Comparison of ENCODE assay signal across 8 mouse cellular contexts in the genomic region with DNA sequence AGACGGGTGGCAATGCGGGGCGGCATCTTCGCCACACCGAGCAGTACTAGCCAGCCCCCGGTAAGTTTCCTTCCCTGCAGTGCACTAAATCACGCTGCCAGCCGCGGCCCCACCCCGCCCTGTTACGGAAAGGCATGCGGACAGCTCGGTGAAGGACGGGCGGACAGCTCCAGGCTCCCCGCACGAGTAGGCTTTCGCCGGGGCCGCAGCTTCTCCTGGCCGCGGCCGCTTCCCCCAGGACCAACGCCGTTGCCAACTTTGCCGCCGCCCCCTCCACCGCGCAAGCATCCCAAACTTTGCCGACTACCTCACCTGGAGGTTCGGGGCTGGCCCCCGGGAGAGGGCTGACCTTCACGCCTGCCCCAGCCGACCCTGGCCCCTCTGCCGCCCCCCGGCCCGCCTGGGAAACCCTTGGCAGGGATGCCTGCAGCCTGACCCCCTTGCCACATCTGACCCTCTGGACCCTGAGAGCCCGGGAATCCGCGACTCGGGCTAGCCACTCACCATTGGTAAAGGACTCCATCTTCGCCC. TPM values are rescaled to one million over a fixed set of nuclear protein-coding genes. Genes with fewer than 3 reads are reported as not detected.
DNase-seq lines count a peak whose midpoint lies in the region; ATAC-seq lines count a peak whose summit lies in the region.

No protein-coding gene starts in this region.

- H3K9me3 ChIP-seq in intestine, embryonic 15.5 days, result no peaks in the 10 kb centered on the region
- H3K9me3 ChIP-seq in liver, embryonic 11.5 days (ENCODE audit: control insufficient read depth, low read length), result no peaks in the 10 kb centered on the region; the same call in 1 of the 2 replicates

- peak overlapping the region; percentile 99 for H3K4me3 ChIP-seq in intestine, embryonic 15.5 days (replicated peaks)
- peak overlapping the region; percentile 93 for H3K4me3 ChIP-seq in liver, embryonic 11.5 days (ENCODE audit: low read depth, low read length)

- H3K27ac ChIP-seq in intestine, embryonic 15.5 days, result peak overlapping the region; percentile 100
- H3K27ac ChIP-seq in liver, embryonic 11.5 days (ENCODE audit: low read depth, low read length), result peak overlapping the region; percentile 100

- peaks cover 3% of the 10 kb centered on the region; the same call in 1 of the 2 replicates for H3K4me1 ChIP-seq in intestine, embryonic 15.5 days (replicated peaks)
- H3K4me1 ChIP-seq in liver, embryonic 11.5 days (replicated peaks; ENCODE audit: control insufficient read depth, insufficient read depth, low read length), result peaks cover 7% of the 10 kb centered on the region

- no peaks in the 10 kb centered on the region for H3K27me3 ChIP-seq in intestine, embryonic 15.5 days (replicated peaks)
- H3K27me3 ChIP-seq in liver, embryonic 11.5 days (replicated peaks; ENCODE audit: control insufficient read depth, insufficient read depth, low read length), result no peaks in the 10 kb centered on the region

- peak; percentile 81 to 83 for DNase-seq in heart, adult 18-20 months
- DNase-seq in heart, adult 11 months, result no peak
- peak; percentile 70 for DNase-seq in brain, adult 2 months (ENCODE audit: low read depth, low spot score)
- DNase-seq in gastrocnemius, postnatal 10 days, result peak; percentile 67
- peak; percentile 76 for DNase-seq in liver, embryonic 11.5 days (ENCODE audit: low spot score)
- peak; percentile 75 for DNase-seq in testis, postnatal 10 days (ENCODE audit: low spot score)

- peak overlapping the region; percentile 84 for H3K9ac ChIP-seq in intestine, embryonic 15.5 days
- H3K9ac ChIP-seq in liver, embryonic 11.5 days (ENCODE audit: low read depth, low read length), result peak overlapping the region; percentile 91

- no peaks in the 10 kb centered on the region for H3K36me3 ChIP-seq in intestine, embryonic 15.5 days
- no peaks in the 10 kb centered on the region for H3K36me3 ChIP-seq in liver, embryonic 11.5 days (ENCODE audit: control insufficient read depth, insufficient read depth, low read length)

- peak overlapping the region; percentile 66 for H3K4me2 ChIP-seq in intestine, embryonic 15.5 days (replicated peaks)
- H3K4me2 ChIP-seq in liver, embryonic 11.5 days, result peak overlapping the region; percentile 87

- peak; percentile 33 for ATAC-seq in intestine, embryonic 15.5 days
- peak; percentile 13 for ATAC-seq in liver, embryonic 11.5 days (replicated peaks; ENCODE audit: low FRiP score)
- 0 out of 2 replicates have a peak, but pooled peaks have one; percentile 9 for ATAC-seq in monocyte, adult 5-6 weeks (replicated peaks; ENCODE audit: insufficient number of reproducible peaks, low FRiP score, low TSS enrichment, poor library complexity, severe bottlenecking)

- WGBS in intestine, embryonic 15.5 days, result under 1% methylated on average over 42 of the region's 42 CpGs
- WGBS in liver, embryonic 11.5 days, result under 1% methylated on average over 42 of the region's 42 CpGs

RNA-seq across cellular contexts. Expression of a gene that starts 0.9 kb away (rescaled TPM):
- total RNA-seq in heart, adult 18-20 months (2021), result 100 to 1,000 TPM; 154 to 167 TPM
- 10 to 100 TPM; 91.2 to 95.0 TPM for total RNA-seq in gastrocnemius, postnatal 10 days (2021)
- polyA plus RNA-seq in intestine, embryonic 15.5 days (2015; fragmentation: Nextera tagmentation; extraction: Ambion mirVana), result 7.8 and 8.2 TPM in 2 replicates
- polyA plus RNA-seq in liver, embryonic 11.5 days (2014; fragmentation: Nextera tagmentation; extraction: Ambion mirVana), result 6.6 and 6.8 TPM in 2 replicates
- total RNA-seq in monocyte, adult 5-6 weeks (2017), result 106 to 173 TPM (median 120 TPM) in 3 replicates
